Mouse (Mus musculus): ENCODE measurements around the gene Larp1. TPM values are rescaled to one million over a fixed set of nuclear protein-coding genes. Genes with fewer than 3 reads are reported as not detected.

Gene Larp1
- total RNA-seq, 2 experiments from 2014 or later: 86.2 to 86.3 TPM

Other genes with a start within 250 kb of the Larp1 start
- gene Sap30l, start 207.4 kb upstream of the Larp1 start, total RNA-seq (2021): 10 to 100 TPM; 43.8 to 47.8 TPM
- not detected for gene Hand1, start 176.2 kb upstream of the Larp1 start, total RNA-seq (2021)
- gene Gm12248, start 84.1 kb downstream of the Larp1 start, total RNA-seq (2021): not detected
- 10 to 100 TPM; 52.1 to 54.3 TPM for gene Cnot8, start 95.1 kb downstream of the Larp1 start, total RNA-seq (2021)
- 10 to 100 TPM; 16.0 to 18.0 TPM for gene Gemin5, start 159.5 kb downstream of the Larp1 start, total RNA-seq (2021)
- gene Mrpl22, start 162.6 kb downstream of the Larp1 start, total RNA-seq (2021): 10 to 100 TPM; 30.8 to 33.4 TPM
- gene Igtp, start 190.5 kb downstream of the Larp1 start, total RNA-seq (2021): 1 to 10 TPM; 2.1 TPM
- gene Irgm2, start 190.6 kb downstream of the Larp1 start, total RNA-seq (2021): 1 to 10 TPM; 1.6 to 1.7 TPM